Mouse (Mus musculus) kidney, adult 2 months (tissue): ENCODE measurements around the gene Pak7.
"Not testable (repeated sequence)": the region's sequence is repeated elsewhere in the genome, so short reads cannot be mapped to it uniquely, and the experiment has no call there.

Experiments used
- CTCF ChIP-seq: fragments of 200-500 bp; conservative IDR thresholded peaks from 2 replicates; pipeline ENCODE4 v1.5.1; 2011; ENCODE audit warnings: low read depth, mild to moderate bottlenecking, control low read depth, low read length, moderate library complexity, mixed read lengths; ENCODE audit not compliant: insufficient read depth, insufficient read length
- POLR2A ChIP-seq: fragments of 200-500 bp; IDR thresholded peaks from one replicate; pipeline ENCODE4 v1.6.1; 2011; ENCODE audit warnings: low read depth, low read length, control low read depth

GRCm38 (mm10) chr2:136241960-136242359 is 145.8 kb downstream of the Pak7 start:
- TF ChIP-seq CTCF, POLR2A: not testable (repeated sequence)
